Mouse (Mus musculus) 3134 (cell line): ENCODE results near the gene Atp5l.

ENCODE experiments used
- DNase-seq: peaks from one replicate; pipeline ENCODE4 v3.0.0-alpha.2; 2011; ENCODE audit warnings: low spot score; ENCODE audit not compliant: insufficient read length; ENCODE audit errors: extremely low read depth

Gene Atp5l

GRCm38 (mm10) chr9:44897024-44897423, 23.5 kb downstream of the Atp5l start:
- DNase-seq, result no peak

DNA sequence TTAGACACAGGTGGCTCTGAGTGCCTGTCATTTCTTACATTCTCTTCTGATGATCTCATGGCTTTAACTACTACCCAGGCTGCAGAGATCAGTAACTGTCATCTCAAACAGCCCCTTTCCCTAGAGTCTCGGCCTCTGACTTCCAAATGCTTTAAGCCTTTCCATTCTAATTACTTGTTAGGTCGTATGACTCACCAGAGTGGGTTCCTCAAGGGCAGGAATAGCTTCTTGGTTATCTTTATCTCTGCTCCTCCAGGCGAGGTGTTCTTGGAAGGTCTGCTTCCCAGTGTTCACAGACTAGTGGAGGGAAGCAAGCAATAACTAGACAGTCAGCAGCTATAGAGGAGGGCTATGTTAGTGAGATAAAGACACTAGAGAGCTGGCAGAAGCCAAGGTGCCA, 27.9 kb downstream of the Atp5l start:
- no peak for DNase-seq

- DNase-seq, result no peak
Measured at GRCm38 (mm10) chr9:44891210-44891609, 29.3 kb downstream of the Atp5l start.

DNA sequence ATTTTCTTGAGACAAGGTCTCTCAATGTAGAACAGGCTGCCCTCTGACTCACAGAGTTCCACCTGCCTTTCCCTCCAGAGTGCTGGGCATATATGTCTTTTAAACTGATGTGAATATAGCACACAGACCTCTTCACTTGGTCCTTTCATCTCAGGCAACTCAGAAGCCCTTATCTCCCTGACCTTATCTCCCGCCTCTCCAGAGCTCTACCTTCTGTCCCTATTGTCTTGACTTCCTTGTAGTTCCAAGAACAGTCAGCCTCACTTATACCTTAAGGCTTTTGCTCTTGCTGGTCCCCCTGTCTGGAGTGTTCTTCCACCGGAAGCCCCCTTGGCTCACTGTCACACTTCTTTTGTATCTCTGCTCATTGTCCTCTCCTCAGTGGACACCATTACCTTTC, 30.4 kb downstream of the Atp5l start:
- no peak for DNase-seq

DNA sequence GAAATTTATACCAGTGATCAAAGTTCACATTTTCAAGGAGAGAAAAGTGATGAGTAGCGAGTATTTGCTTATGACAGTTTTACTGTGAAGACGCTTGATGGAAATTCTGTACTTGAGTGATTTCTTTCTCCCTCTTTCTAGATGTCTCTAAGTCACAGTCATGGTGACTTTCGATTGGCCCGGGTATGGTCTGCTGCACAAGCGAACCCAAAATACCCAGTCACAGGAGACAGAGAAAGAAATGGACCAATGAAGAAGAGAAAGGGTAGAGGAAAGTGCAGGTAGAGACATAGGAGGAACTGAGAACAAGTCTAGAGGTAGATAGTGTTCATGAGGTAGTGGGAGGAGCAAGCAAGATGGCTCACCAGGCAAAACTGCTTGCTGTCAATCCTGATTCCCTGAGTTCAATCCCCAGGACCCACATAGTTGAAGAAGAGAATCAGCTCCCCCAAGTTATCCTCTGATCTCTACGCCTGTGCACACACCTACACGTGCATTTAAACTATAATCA, 32.4 kb downstream of the Atp5l start:
- DNase-seq, result no peak

GRCm38 (mm10) chr9:44882981-44883569, 37.5 kb downstream of the Atp5l start:
- DNase-seq, result no peak

DNA sequence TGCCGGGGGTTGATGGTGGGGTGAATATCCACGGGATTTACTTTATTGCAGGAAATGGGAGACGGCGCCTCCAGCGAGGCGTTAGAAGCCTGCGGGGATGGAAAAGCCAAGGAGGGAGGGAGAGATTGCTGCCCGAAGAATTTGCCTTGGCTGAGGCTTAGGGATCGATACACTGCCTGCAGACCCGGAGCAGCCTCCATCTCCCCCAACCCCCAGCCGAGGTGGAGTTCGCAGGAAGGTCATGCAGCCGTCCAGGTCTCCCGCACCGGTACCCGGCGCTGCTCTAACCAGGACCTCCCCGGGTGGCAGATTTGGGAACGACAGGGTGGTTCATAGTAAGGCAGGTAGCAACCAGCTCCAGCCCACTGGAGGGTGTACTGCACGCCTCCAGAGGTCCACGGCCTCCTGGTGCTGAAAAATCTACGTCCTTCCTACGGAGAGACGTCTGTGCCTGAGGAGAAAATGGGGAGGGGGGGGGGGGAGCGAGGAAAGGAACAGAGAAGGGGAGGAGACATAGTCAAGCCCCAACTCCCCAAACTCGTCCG, 38.0 kb downstream of the Atp5l start:
- DNase-seq, result peak; percentile 69

- peak; percentile 81 for DNase-seq
Measured at GRCm38 (mm10) chr9:44881941-44882435, 38.6 kb downstream of the Atp5l start.

DNA sequence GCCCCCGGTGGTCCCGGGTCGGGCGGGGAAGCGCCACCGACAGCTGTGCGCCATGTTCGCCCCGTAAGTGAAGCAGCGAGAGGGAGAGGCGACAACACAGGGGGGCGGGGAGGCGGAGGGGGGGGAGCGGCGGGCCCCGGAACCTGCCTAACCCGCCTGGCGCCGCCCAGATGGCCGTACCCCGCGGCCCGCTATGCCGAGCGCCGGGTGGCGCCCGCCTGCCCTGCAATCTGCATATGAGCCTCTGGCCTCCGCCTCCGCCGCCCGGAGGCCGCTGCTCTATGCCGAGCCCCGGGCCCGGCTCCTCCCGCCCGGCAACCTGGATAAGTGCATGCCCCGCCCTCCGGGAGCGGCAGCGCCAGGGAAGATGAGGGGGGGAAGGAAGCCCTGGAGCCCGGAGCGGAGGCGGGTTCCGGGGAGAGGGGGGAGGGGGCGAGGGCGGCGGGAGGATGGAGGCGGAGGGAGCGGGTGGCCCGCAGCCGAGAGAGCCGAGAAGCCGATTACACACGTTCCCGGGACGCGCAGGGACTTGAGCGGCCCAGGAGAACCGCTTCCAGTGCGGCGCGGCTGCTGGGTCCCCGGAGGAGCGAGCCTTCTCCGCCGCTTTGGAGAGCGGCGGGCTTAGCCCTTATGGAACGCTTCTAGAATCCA, 39.2 kb downstream of the Atp5l start, which contains the start of gene Kmt2a:
Gene Kmt2a (minus strand): TSS at position 76 of the 651 bp plus-strand sequence.
- DNase-seq, result peak; percentile 93

DNA sequence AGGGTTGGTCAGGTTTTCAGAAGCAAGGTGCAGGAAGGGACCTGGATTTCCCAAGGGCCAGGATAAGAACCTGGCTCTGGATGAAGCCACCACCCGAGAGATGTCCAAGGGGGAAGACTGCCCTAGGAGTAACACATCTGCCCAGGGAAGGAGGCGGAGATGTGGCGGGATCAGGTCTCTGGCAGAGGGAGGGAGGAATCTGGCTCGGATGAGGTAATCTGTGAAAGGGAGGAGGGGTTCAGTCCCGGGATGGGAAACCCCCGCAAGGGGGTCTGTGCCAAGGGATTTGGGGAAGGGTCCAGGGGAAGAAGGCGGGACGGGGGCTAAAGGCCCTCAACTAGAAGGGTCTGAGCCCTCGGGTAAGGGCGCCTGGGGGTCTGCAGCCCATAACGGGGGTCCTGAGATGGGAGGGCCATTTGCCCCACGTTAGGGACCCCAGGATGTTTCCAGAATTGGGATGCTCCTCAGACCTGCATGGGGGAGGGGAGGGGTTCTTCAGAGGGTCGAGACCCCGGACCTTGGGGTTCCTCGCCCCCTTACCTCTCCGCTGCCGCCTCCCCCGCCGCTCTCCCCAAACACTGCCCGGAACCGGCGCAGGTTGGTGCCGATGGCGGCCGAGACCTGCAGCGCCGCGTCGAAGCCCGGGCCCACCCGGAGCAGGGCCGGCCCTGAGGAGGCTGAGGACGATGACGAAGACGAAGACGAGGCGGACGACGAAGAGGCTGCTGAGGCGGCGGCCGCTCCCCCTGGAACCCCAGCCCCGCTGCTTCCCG, 40.0 kb downstream of the Atp5l start:
- peak; percentile 21 for DNase-seq

GRCm38 (mm10) chr9:44879694-44880271, 40.8 kb downstream of the Atp5l start:
- DNase-seq, result no peak

DNA sequence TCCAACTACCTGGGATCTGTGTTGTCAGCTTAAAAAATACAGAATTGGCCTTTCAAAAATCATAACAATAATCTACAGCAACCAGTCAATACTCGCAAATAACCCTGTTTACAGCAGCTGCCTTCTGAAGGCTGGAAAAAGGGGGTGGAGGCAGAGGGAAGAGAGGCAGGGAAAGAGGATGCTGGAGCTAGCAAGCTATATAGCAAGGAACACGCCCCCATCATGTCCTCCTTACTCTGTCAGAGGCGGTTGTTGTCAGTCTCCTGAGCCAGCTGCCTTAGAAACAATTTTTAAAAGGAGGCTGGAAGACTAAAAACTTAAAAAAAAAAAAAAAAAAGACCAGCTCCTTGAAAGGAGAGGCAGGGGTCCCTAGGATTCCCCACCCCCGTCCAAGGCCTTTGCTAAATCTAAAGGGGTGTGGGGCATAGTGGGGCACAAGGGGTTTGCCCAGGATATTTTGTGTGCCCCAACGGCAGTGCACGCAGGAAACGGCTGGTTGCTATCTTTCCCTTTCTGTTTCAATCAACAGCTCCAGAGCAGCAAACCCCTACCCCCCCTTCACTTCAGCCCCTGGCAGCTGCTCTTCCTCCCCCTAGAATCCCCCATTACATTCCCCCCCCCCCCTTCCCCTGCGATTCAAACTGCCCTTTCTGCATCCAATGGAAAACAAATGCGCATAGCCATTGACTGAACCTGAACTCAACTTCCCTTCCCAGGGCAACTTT, 41.6 kb downstream of the Atp5l start:
- no peak for DNase-seq

- DNase-seq, result no peak
Measured at GRCm38 (mm10) chr9:44877686-44878085, 42.9 kb downstream of the Atp5l start.

- DNase-seq, result no peak
Measured at GRCm38 (mm10) chr9:44875476-44875875, 45.1 kb downstream of the Atp5l start.

DNA sequence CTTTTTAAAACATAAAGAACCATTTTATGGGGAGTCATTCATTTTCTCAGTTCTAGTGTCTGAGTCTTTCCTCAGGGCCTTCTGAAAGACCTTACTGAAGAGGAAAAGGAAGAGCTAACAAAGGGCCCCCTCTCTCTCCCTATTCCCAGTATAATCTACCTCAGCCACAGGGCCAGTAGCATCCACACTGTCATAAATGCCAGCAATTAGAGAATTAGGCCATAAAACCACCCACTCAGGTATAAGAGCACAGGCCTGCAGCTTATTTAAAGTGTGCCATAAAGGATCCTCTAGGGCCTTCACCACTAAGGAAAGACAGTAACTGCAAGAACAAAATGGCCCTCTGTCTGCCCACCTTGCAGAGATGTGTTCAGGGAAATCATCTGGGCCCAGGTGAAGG, 46.3 kb downstream of the Atp5l start:
- DNase-seq, result no peak

GRCm38 (mm10) chr9:44873665-44874064, 46.9 kb downstream of the Atp5l start:
- no peak for DNase-seq

- no peak for DNase-seq
Measured at GRCm38 (mm10) chr9:44868336-44869094, 52.0 kb downstream of the Atp5l start.

DNA sequence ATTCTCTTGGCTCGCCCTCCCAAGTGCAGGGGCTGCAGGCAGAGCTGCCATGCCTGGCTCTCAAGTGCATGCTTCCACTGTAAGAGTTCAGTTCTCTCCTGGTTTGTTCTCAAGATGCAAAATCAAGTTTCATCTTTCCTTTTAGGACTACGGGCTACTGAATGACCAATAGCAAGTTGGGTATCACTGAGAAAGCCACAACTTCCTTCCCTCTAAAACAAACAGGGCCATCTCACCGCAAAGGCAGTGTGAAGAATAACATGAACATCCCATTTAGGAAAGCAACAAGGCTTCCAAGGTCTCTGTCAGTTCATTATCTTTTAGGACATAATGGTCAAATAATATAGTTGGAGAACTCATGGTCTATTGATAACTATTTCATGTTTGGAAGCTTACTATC, 52.9 kb downstream of the Atp5l start:
- DNase-seq, result no peak

DNA sequence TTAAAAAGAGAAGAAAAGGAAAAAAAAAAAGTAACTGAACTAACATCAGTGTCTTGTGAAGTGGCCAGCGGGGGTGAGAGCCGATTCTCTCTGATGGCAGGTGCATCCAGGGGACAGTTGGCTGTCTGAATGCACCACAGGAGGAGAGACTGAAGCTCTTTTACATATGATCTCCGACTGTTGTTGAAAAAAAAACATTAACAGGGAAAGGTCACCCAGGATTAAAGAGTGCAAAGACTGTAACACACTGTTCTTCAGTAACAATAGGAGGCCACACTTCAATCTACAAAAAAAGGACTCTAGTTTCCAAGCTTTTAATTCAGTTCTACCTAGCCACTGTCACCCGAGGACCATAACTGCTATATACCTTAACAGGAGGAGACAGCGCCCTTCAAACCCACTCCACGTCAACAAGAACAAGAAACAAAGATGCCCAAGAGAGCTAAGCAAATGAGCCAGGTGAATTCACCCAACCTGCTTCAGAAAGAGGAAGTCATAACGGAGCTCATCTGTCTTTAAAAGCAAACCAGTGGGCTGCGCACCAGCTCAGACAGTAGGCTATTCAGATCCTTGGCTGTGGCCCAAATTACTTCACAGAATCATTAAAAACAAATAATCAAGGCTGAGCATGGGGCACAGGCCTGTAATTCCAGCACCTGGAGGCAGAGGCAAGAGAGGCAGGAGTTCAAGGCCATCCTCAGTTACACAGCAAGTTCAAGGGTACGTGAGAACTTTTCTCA, 53.9 kb downstream of the Atp5l start:
- no peak for DNase-seq
